Mouse (Mus musculus) duodenum, adult 2 months (tissue): Measurements from ENCODE around the gene Ireb2. TPM values are rescaled to one million over a fixed set of nuclear protein-coding genes. Genes with fewer than 3 reads are reported as not detected.

ENCODE experiments used
- polyA plus RNA-seq: library from polyadenylated mRNA; depleted of rRNA; stranded (reverse); fragments of >200 nt; gene quantifications from 2 replicates; pipeline ENCODE4 v1.2.3, GENCODE M21; 2012; ENCODE audit warnings: low replicate concordance; rRNA removed

The Ireb2 gene
- 0.64 and 0.88 TPM in 2 replicates for polyA plus RNA-seq

GRCm38 (mm10) chr9:54863363-54864281 is at the start of gene Ireb2:
TSS of gene Ireb2 (plus strand) at chr9:54863789.

GRCm38 (mm10) chr9:54917010-54917677 is 53.6 kb downstream of the Ireb2 start, which contains the start of gene Hykk:
TSS of gene Hykk (plus strand) at chr9:54917283.

GRCm38 (mm10) chr9:54950575-54951321 is 87.2 kb downstream of the Ireb2 start, which contains the start of the genes Psma4 and AY074887:
TSS of gene Psma4 (plus strand) at chr9:54950790.
TSS of gene AY074887 (minus strand) at chr9:54950998.

Other genes with a start within 250 kb of the Ireb2 start
- 1.1 and 3.6 TPM in 2 replicates for gene Acsbg1, start 201.9 kb upstream of the Ireb2 start, polyA plus RNA-seq
- gene Dnaja4, start 164.9 kb upstream of the Ireb2 start, polyA plus RNA-seq: 1.4 and 2.0 TPM in 2 replicates
- gene Wdr61, start 129.3 kb upstream of the Ireb2 start, polyA plus RNA-seq: 6.9 and 8.9 TPM in 2 replicates
- 1.8 and 5.5 TPM in 2 replicates for gene Crabp1, start 99.0 kb upstream of the Ireb2 start, polyA plus RNA-seq
- 0.32 and 0.33 TPM in 2 replicates for gene Hykk, start 53.5 kb downstream of the Ireb2 start, polyA plus RNA-seq
- 13.9 and 14.9 TPM in 2 replicates for gene Psma4, start 87.0 kb downstream of the Ireb2 start, polyA plus RNA-seq
- not detected in 2 replicates for gene AY074887, start 87.2 kb downstream of the Ireb2 start, polyA plus RNA-seq
- gene Chrna5, start 117.1 kb downstream of the Ireb2 start, polyA plus RNA-seq: not detected in 2 replicates
- gene Chrna3, start 162.8 kb downstream of the Ireb2 start, polyA plus RNA-seq: 0.65 and 0.88 TPM in 2 replicates
- gene Chrnb4, start 185.0 kb downstream of the Ireb2 start, polyA plus RNA-seq: 0.72 and 0.95 TPM in 2 replicates